Mouse (Mus musculus) stomach, embryonic 14.5 days (tissue): Measurements from ENCODE around the gene Pmm1. TPM values are rescaled to one million over a fixed set of nuclear protein-coding genes. Genes with fewer than 3 reads are reported as not detected.

Experiments
- ATAC-seq: fragments of 200-750 bp; cut with Nextera tagmentation; 2 replicates; pipeline ENCODE4 v1.8.0; 2017; ENCODE audit warnings: low read depth, moderate TSS enrichment; ENCODE audit not compliant: insufficient number of reproducible peaks, insufficient read depth, low FRiP score
- H3K27ac ChIP-seq: fragments of 300-500 bp; sonication (generic); 2 replicates; pipeline ENCODE4 v1.5.1; 2014; ENCODE audit warnings: mild to moderate bottlenecking, low read length, moderate library complexity, mixed read lengths
- H3K27me3 ChIP-seq: fragments of 300-500 bp; sonication (generic); 2 replicates; pipeline ENCODE4 v1.6.1; 2014; ENCODE audit warnings: low read length, control low read depth, mixed read lengths; ENCODE audit not compliant: control insufficient read depth, insufficient read depth
- H3K36me3 ChIP-seq: fragments of 300-500 bp; sonication (generic); 2 replicates; pipeline ENCODE4 v1.6.1; 2014; ENCODE audit warnings: mild to moderate bottlenecking, control low read depth, low read length, moderate library complexity, mixed read lengths; ENCODE audit not compliant: control insufficient read depth, insufficient read depth
- H3K4me1 ChIP-seq: fragments of 300-500 bp; sonication (generic); 2 replicates; pipeline ENCODE4 v1.6.1; 2014; ENCODE audit warnings: low read length, control low read depth, mixed read lengths; ENCODE audit not compliant: control insufficient read depth, insufficient read depth
- H3K4me2 ChIP-seq: fragments of 300-500 bp; sonication (generic); replicated peaks from 2 replicates; pipeline ENCODE4 v1.6.1; 2014; ENCODE audit warnings: low read depth, low read length, control low read depth
- H3K4me3 ChIP-seq: fragments of 300-500 bp; sonication (generic); 2 replicates; pipeline ENCODE4 v1.5.1; 2014; ENCODE audit warnings: low read depth, low read length, control low read depth
- H3K9ac ChIP-seq: fragments of 300-500 bp; sonication (generic); replicated peaks from 2 replicates; pipeline ENCODE4 v1.6.1; 2014; ENCODE audit warnings: low read depth, mild to moderate bottlenecking, control low read depth, low read length, moderate library complexity, mixed read lengths
- H3K9me3 ChIP-seq: fragments of 300-500 bp; sonication (generic); 2 replicates; pipeline ENCODE4 v1.6.1; 2016; ENCODE audit warnings: low read depth, low read length, control low read depth; ENCODE audit not compliant: control insufficient read depth
- WGBS: fragments of 180-500 bp; shearing (Covaris S2); extraction: QIAGEN DNeasy Blood & Tissue Kit; methylation state at CpG from one replicate; pipeline ENCODE4 v1.1.7; 2014; 5-methylcytosine and 5-hydroxymethylcytosine counted together
- polyA plus RNA-seq: library from polyadenylated mRNA; unstranded; fragments of >200 nt; fragmentation: Nextera tagmentation; extraction: Ambion mirVana; gene quantifications from 2 replicates; pipeline ENCODE4 v1.2.1, GENCODE M21; 2014

Gene Pmm1
- polyA plus RNA-seq, 1 experiment from 2014 or later, result 37.2 TPM

GRCm38 (mm10) chr15:81928277-81928676 is 32.5 kb downstream of the Pmm1 start:
- Histone ChIP-seq H3K9me3 (no peaks in the 10 kb centered on the region), H3K4me2 (no peak overlapping the region), H3K4me3 (no peak overlapping the region), H3K4me1 (peaks cover 16% of the 10 kb centered on the region), H3K27ac (peak overlapping the region; percentile 2; the same call in 1 of the 2 replicates), H3K27me3 (no peaks in the 10 kb centered on the region), H3K36me3 (no peaks in the 10 kb centered on the region), H3K9ac (no peak overlapping the region)
- no peak for ATAC-seq
- WGBS, result 52% methylated on average over 11 of the region's 11 CpGs

DNA sequence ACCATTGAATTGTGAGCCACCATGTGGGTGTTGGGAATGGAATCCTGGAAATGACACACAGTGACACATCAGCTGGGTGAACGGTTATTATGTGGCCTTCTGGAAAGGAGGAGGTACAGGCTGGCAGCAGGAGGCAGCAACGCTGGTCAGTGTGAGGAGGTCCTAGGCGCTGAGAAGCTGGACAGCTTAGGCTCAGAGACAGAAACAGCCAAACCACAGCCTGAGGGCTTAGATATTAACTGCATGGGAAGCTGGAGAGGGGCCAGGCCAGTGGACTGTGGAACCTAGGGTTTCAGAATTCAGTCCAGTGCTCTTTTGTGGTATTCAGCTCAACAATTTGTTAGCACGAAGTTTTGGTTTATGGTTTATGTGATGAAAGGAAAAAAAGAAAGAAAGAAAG is 33.0 kb downstream of the Pmm1 start:
- Histone ChIP-seq H3K36me3 (no peaks in the 10 kb centered on the region), H3K27ac (peak overlapping the region; percentile 48; the same call in 1 of the 2 replicates), H3K9me3 (no peaks in the 10 kb centered on the region), H3K4me3 (no peak overlapping the region), H3K27me3 (no peaks in the 10 kb centered on the region), H3K9ac (no peak overlapping the region), H3K4me1 (peaks cover 16% of the 10 kb centered on the region), H3K4me2 (no peak overlapping the region)
- no peak for ATAC-seq
- 55% methylated on average over 4 of the region's 4 CpGs for WGBS

DNA sequence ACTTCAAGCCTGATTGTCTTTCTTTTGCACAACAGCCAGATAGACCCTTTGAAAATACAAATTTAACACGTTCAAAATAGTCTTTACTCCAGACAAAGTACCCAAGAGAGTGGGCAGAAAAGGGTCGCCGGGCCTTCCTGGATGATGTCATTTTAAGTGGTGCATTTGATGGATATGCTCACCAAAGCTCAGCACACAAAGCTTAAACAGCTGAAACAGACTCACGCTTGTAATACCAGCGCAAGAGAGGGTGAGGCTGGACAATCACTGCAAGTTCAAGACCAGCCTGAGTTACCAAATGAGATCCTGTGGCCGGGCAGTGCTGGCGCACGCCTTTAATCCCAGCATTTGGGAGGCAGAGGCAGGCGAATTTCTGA is 34.3 kb downstream of the Pmm1 start:
- H3K27me3 ChIP-seq, result no peaks in the 10 kb centered on the region
- WGBS, result 32% methylated on average over 9 of the region's 9 CpGs
- H3K9ac ChIP-seq, result no peak overlapping the region
- H3K4me3 ChIP-seq, result peak overlapping the region; percentile 9; the same call in 1 of the 2 replicates
- H3K4me2 ChIP-seq, result peak overlapping the region; percentile 24
- ATAC-seq, result no peak
- no peaks in the 10 kb centered on the region for H3K9me3 ChIP-seq
- H3K27ac ChIP-seq, result peak overlapping the region; percentile 44; the same call in 1 of the 2 replicates
- H3K36me3 ChIP-seq, result no peaks in the 10 kb centered on the region
- peaks cover 16% of the 10 kb centered on the region for H3K4me1 ChIP-seq

DNA sequence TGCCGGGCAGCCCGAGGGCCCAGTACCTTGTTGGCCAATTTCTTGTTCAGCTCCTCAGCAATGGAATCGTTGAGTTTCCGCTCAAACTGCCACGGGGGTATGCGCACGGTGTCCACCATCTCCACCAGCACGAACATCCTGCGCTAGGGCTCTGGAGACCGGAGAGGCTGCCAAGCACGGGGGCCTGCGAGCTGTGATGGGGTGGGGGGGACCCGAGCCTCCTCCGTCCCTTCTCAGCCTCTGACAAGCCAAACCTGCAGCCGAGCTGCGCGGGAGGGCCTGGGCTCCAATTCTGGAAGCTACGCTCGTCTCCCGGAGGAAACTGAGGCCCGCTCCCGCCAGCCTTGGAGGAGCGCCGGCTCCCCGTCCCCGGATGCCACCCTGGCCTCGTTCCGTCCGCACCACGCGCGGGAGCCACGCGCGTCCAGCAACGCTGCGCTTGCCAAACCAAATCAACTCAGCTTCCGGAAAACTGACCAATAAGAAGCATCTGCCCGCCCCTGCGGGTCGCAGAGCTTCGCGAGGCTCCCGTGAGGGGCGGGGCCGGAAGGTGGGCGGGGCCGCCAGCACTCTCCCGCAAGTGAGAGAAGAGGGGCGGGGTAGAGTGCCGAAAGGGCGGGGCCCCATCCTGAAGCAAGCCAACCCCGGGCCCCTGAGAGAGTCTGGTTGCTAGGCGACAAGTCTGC is 34.8 kb downstream of the Pmm1 start, which contains the start of gene Polr3h:
TSS of gene Polr3h (minus strand) at position 481 of the 686 bp plus-strand sequence.
- peak within 1 kb of the TSS; percentile 44 for H3K27ac ChIP-seq

DNA sequence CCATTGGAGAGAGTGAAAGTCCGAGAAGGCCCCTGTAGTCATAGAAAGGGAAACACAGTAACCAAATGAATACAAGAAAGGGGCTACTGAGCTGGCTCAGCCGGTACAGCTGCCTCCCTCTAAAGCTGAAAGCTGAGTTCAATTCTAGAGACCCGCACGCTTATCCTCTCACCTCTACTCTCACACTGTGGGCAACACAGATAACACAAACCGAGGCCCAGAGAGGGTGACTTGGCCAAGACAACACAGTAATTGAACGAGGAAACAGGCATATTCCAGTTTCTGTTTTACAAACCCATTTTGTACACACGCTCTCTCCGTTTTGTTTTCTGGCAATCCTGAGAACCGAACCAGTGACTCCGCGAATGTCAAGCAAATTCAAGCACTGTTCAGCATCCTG is 35.8 kb downstream of the Pmm1 start:
- no peaks in the 10 kb centered on the region for H3K36me3 ChIP-seq
- no peaks in the 10 kb centered on the region for H3K27me3 ChIP-seq
- no peaks in the 10 kb centered on the region for H3K9me3 ChIP-seq
- no peak overlapping the region for H3K27ac ChIP-seq
- ATAC-seq, result no peak
- 86% methylated on average over 11 of the region's 11 CpGs for WGBS
- no peak overlapping the region for H3K9ac ChIP-seq
- H3K4me1 ChIP-seq, result peaks cover 16% of the 10 kb centered on the region
- H3K4me3 ChIP-seq, result peak overlapping the region; percentile 71
- peak overlapping the region; percentile 86 for H3K4me2 ChIP-seq

More for the DNA sequence above, 34.8 kb downstream of the Pmm1 start, which contains the start of gene Polr3h:
- H3K27me3 ChIP-seq, result no peaks in the 10 kb centered on the region
- WGBS, result under 1% methylated on average over 54 of the region's 54 CpGs
- ATAC-seq, result peak; percentile 94
- H3K4me1 ChIP-seq, result peaks cover 16% of the 10 kb centered on the region
- H3K36me3 ChIP-seq, result no peaks in the 10 kb centered on the region
- H3K4me2 ChIP-seq, result peak within 1 kb of the TSS; percentile 86
- no peaks in the 10 kb centered on the region for H3K9me3 ChIP-seq
- H3K9ac ChIP-seq, result peak within 1 kb of the TSS; percentile 65
- H3K4me3 ChIP-seq, result peak within 1 kb of the TSS; percentile 71

- WGBS, result 71% methylated on average over 5 of the region's 5 CpGs
- Histone ChIP-seq H3K4me3 (no peak overlapping the region), H3K4me1 (peaks cover 7% of the 10 kb centered on the region; the same call in 1 of the 2 replicates), H3K4me2 (no peak overlapping the region), H3K9me3 (no peaks in the 10 kb centered on the region), H3K27ac (no peak overlapping the region), H3K36me3 (peaks cover 10% of the 10 kb centered on the region), H3K27me3 (no peaks in the 10 kb centered on the region), H3K9ac (no peak overlapping the region)
- no peak for ATAC-seq
Observed at GRCm38 (mm10) chr15:81921255-81921654, 39.5 kb downstream of the Pmm1 start.

DNA sequence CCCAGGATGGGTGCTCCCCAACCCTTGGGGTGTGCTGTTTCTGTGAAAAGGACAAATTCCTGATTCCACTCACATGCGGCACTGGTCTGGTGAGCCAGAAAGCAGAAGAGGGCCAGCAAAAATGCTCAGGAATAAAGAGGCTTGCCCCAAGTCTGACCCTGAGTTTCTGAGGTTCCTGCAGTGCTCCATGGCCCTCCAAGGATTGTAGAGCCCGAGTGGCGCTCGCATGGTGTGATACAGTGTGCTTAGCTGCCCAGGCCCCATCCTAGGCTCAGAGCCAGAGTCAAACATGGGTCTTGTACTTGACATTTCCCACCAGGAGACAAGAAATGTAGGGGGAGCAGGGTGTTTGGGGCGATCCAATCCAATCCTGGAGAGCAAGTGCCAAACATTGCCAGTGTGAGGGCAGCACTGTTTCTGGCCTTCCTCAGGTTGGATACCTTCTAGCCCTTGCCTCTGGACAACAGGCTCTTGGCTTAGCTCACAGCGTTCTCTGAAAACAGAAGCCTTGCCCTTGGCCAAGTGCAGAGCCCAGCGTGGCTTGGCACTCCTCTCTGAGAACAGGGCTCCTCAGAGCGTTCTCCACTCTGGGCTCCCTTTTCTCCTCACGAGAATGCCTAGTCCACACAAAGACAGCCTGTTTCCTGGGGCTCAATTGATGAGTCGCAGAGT is 40.0 kb downstream of the Pmm1 start:
- Histone ChIP-seq H3K4me3 (no peak overlapping the region), H3K36me3 (peaks cover 15% of the 10 kb centered on the region), H3K4me2 (no peak overlapping the region), H3K4me1 (peaks cover 7% of the 10 kb centered on the region; the same call in 1 of the 2 replicates), H3K9me3 (no peaks in the 10 kb centered on the region), H3K27me3 (no peaks in the 10 kb centered on the region), H3K27ac (no peak overlapping the region), H3K9ac (no peak overlapping the region)
- ATAC-seq, result no peak
- 88% methylated on average over 10 of the region's 10 CpGs for WGBS

- no peaks in the 10 kb centered on the region for H3K9me3 ChIP-seq
- peaks cover 30% of the 10 kb centered on the region for H3K36me3 ChIP-seq
- H3K27ac ChIP-seq, result no peak overlapping the region
- WGBS, result 78% methylated on average over 5 of the region's 5 CpGs
- no peak overlapping the region for H3K4me3 ChIP-seq
- H3K4me2 ChIP-seq, result no peak overlapping the region
- ATAC-seq, result no peak
- no peaks in the 10 kb centered on the region for H3K4me1 ChIP-seq
- no peak overlapping the region for H3K9ac ChIP-seq
- H3K27me3 ChIP-seq, result no peaks in the 10 kb centered on the region
Observed at GRCm38 (mm10) chr15:81919062-81919461, 41.7 kb downstream of the Pmm1 start.
